Mouse (Mus musculus): ENCODE data around the gene Slc22a29. TPM values are rescaled to one million over a fixed set of nuclear protein-coding genes. Genes with fewer than 3 reads are reported as not detected.
"Not testable (repeated sequence)": the region's sequence is repeated elsewhere in the genome, so short reads cannot be mapped to it uniquely, and the experiment has no call there.

The Slc22a29 gene
- total RNA-seq (2015; ENCODE audit: low replicate concordance) (not detected in 2 replicates), total RNA-seq (2017; ENCODE audit: low replicate concordance) (not detected in 2 replicates)

DNA sequence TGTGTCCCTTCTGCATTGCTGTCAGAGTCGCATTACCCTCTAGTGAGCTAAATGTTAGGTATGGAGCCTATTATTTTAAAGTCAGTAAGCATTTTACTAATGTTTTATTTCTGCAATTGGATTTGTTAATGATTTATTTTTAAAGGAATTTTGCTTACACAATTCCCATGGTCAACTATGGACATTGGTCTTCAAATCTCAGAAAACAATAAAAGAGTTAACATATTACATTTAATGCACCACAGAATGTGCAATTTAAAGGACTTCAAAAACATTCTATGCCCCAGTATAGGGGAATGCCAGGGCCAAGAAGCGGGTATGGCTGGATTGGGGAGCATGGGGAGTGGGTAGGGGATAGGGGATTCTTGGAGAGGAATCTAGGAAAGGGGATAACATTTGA, at the start of gene Slc22a29:
Slc22a29 (minus strand) TSS at position 101 of the 400 bp plus-strand sequence.
- no peak for ATAC-seq (replicated peaks; ENCODE audit: low FRiP score, poor library complexity, severe bottlenecking)

GRCm38 (mm10) chr19:8265324-8265723, 46.6 kb upstream of the Slc22a29 start:
- no peak for ATAC-seq (replicated peaks; ENCODE audit: low FRiP score, poor library complexity, severe bottlenecking)

- ATAC-seq (replicated peaks; ENCODE audit: low FRiP score, poor library complexity, severe bottlenecking) = no peak
Measured at GRCm38 (mm10) chr19:8252705-8253037, 34.0 kb upstream of the Slc22a29 start.

DNA sequence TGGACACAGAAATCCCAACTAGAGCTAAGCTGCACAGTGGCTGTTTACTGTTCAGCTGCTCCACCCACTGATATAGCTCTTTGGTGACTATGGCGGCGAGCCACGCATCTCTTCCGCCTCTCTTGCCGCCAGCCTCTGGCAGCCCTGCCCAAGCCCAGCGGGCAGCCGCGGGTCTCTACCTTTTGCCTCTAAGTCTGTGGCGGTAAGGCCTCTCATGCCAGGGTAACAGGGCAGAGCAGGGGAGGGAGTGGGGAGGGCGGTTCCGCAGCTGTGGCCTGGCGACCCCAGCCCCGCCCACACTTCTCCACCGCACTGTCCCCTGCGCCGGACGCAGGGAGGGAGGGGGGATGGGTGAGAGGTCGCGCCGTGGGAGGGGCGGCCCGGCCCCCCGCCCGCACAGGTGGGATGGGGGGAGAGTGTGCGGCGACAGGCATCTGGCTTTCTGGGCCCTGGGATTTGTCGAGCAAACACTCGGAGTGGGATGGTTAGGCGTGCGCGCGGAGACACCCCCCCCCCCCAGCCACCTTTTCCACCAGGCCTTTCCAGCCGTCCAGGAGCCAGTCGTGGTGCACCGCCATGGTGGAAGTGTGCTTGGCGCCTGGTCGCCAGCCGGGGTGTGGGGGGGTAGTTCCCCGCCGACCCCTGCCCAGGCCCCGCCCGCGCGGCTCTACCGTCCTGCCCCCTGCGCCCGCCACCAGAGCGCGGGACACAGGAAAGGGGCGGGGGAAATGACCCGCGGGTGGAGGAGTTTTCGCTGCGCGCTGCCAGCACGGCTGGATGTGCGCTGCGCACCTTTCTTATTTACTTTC, 33.4 kb upstream of the Slc22a29 start:
- ATAC-seq (replicated peaks; ENCODE audit: low FRiP score, poor library complexity, severe bottlenecking) = peak; percentile 83

DNA sequence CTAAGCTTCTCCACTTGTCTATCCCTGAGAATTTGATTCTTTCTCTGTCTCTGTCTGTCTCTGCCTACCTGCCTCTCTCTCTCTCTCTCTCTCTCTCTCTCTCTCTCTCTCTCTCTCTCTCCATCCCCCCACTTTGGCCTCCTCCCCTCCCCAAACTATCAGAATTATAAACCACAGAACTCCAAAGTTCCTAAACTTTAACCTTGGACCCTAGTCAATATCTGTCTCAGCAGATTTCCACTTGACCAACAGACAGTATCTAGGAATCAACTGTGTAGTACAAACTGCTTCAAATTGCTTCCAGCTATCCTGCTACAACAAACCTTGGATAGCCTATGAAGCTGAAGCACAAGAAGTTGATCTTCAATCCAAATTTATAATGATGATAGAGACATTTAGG, 10.2 kb upstream of the Slc22a29 start:
- ATAC-seq (replicated peaks; ENCODE audit: low FRiP score, poor library complexity, severe bottlenecking) = no peak

DNA sequence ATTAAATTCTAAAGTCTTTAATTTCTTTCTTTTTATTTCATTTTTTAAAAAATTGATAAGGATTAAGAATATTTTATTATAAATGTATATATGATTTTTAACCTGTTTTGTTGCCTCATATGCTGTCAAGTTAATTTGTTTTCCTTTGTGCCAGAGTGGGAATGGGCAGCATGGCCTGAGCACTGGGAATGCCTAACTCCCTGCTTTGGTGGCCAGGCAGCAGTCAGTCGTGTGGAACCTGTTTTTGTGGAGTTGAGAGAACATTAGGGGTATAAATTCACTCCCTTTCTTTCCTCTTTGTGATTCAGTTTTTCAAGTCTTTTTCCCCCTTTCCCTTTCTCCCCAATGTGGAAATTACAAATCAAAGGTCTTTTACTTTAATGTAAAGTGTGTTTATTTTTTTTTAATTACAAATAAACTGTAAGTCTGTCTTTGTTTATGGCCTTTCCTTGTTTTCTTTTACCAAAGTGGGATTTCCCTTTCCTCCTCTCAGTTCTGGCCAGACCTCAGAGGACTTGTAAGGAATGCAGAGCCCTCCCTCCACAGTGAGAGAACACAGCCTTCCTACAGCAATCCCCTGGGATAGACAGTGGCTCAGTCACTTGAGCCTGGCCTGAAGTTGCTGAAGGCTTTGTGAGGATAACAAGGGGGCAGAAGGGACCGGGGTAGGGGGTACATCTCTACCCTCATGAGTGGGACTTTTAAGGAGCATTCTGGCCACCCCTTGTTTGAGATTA, 69.7 kb downstream of the Slc22a29 start:
- ATAC-seq (replicated peaks; ENCODE audit: low FRiP score, poor library complexity, severe bottlenecking) = no peak

DNA sequence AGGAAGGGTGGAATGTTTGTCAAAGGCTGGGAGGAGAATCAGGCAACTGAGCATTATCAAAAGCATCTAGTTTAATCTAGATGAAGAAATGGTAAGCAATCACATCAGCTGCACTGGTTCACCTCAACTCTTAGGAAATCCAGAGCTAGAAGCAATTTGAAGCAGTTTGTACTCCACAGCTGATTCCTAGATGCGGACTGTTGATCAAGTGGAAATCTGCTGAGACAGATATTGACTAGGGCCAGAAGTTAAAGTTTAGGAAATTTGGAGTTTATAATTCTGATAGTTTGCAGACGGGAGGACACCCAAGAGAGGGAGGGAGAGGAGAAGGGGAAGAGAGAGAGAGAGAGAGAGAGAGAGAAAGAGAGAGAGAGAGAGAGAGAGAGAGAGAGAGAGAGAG, 76.0 kb downstream of the Slc22a29 start:
- not testable (repeated sequence) for ATAC-seq (replicated peaks; ENCODE audit: low FRiP score, poor library complexity, severe bottlenecking)

- ATAC-seq (replicated peaks; ENCODE audit: low FRiP score, poor library complexity, severe bottlenecking) = not testable (repeated sequence)
Measured at GRCm38 (mm10) chr19:8134127-8134841, 84.4 kb downstream of the Slc22a29 start.

GRCm38 (mm10) chr19:8131881-8132280, 86.8 kb downstream of the Slc22a29 start, which contains the start of gene Slc22a28:
TSS of gene Slc22a28 (minus strand) at chr19:8131982.
- ATAC-seq (replicated peaks; ENCODE audit: low FRiP score, poor library complexity, severe bottlenecking) = not testable (repeated sequence)

Other genes starting within 250 kb of the Slc22a29 start
- not detected in 2 replicates for gene Slc22a28, start 86.9 kb downstream of the Slc22a29 start, total RNA-seq (2015; ENCODE audit: low replicate concordance)
- not detected in 2 replicates for gene Slc22a28, start 86.9 kb downstream of the Slc22a29 start, total RNA-seq (2017; ENCODE audit: low replicate concordance)
- gene Slc22a30, start 186.2 kb upstream of the Slc22a29 start, total RNA-seq (2015; ENCODE audit: low replicate concordance) = not detected in 2 replicates
- not detected in 2 replicates for gene Slc22a30, start 186.2 kb upstream of the Slc22a29 start, total RNA-seq (2017; ENCODE audit: low replicate concordance)